Mouse (Mus musculus) midbrain, embryonic 14.5 days (tissue): ENCODE data around the gene Sart1. TPM values are rescaled to one million over a fixed set of nuclear protein-coding genes. Genes with fewer than 3 reads are reported as not detected.

ENCODE experiments used
- ATAC-seq: fragments of 200-750 bp; cut with Nextera tagmentation; 2 replicates; pipeline ENCODE4 v1.8.0; 2017; ENCODE audit warnings: moderate number of reproducible peaks, moderate library complexity; ENCODE audit not compliant: low FRiP score, low TSS enrichment
- DNase-seq: peaks from one replicate; pipeline ENCODE4 v3.0.0-alpha.2; 2015
- H3K27ac ChIP-seq: fragments of 300-500 bp; sonication (generic); replicated peaks from 2 replicates; pipeline ENCODE4 v1.5.1; 2014; ENCODE audit warnings: mild to moderate bottlenecking, low read depth, low read length, moderate library complexity
- H3K27me3 ChIP-seq: fragments of 300-500 bp; sonication (generic); 2 replicates; pipeline ENCODE4 v1.6.1; 2014; ENCODE audit warnings: low read length, control low read depth, mixed read lengths; ENCODE audit not compliant: control insufficient read depth, insufficient read depth
- H3K36me3 ChIP-seq: fragments of 300-500 bp; sonication (generic); 2 replicates; pipeline ENCODE4 v1.6.1; 2014; ENCODE audit warnings: low read length, control low read depth; ENCODE audit not compliant: control insufficient read depth, insufficient read depth
- H3K4me1 ChIP-seq: fragments of 300-500 bp; sonication (generic); 2 replicates; pipeline ENCODE4 v1.6.1; 2014; ENCODE audit warnings: mild to moderate bottlenecking, antibody characterized with exemption, low read length, control low read depth; ENCODE audit not compliant: control insufficient read depth, insufficient read depth
- H3K4me2 ChIP-seq: fragments of 300-500 bp; sonication (generic); 2 replicates; pipeline ENCODE4 v1.6.1; 2014; ENCODE audit warnings: mild to moderate bottlenecking, low read length, moderate library complexity
- H3K4me3 ChIP-seq: fragments of 300-500 bp; sonication (generic); replicated peaks from 2 replicates; pipeline ENCODE4 v1.5.1; 2014; ENCODE audit warnings: low read depth, low read length
- H3K9ac ChIP-seq: fragments of 300-500 bp; sonication (generic); replicated peaks from 2 replicates; pipeline ENCODE4 v1.6.1; 2014; ENCODE audit warnings: mild to moderate bottlenecking, low read length, moderate library complexity
- H3K9me3 ChIP-seq: fragments of 300-500 bp; sonication (generic); 2 replicates; pipeline ENCODE4 v1.6.1; 2016; ENCODE audit warnings: low read length, control low read depth, mixed read lengths; ENCODE audit not compliant: control insufficient read depth
- WGBS: fragments of 180-500 bp; shearing (Covaris S2); extraction: QIAGEN DNeasy Blood & Tissue Kit; methylation state at CpG from one replicate; pipeline ENCODE4 v1.1.7; 2014; 5-methylcytosine and 5-hydroxymethylcytosine counted together
- polyA plus RNA-seq: library from polyadenylated mRNA; unstranded; fragments of >200 nt; fragmentation: Nextera tagmentation; extraction: Ambion mirVana; gene quantifications from 2 replicates; pipeline ENCODE4 v1.2.1, GENCODE M21; 2014

Sart1 gene
- polyA plus RNA-seq, 1 experiment from 2014 or later, result 57.1 TPM

DNA sequence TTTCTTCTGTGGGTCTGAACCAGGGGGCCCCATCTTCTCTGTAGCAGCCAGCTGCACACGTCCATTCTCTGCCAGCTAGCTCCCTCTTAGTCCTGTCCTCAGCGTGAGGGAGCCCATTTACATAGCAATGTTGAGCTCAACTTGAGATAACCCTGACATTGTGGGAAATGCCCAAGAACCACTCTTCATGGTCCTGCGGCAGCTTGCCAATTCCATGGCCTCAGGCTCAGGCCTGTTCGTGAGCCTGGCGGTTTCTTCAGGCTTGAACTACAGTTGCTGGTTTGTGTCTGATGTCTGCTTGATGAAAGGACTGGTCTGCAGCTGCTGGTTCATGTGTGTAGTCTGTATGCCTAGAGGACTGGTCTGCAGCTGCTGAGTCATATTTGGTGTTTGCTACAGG, 53.8 kb downstream of the Sart1 start:
- no peak overlapping the region for H3K27ac ChIP-seq
- no peaks in the 10 kb centered on the region for H3K4me1 ChIP-seq
- WGBS, result 80% methylated on average over 5 of the region's 5 CpGs
- no peak for ATAC-seq
- no peak overlapping the region for H3K4me3 ChIP-seq
- H3K9me3 ChIP-seq, result no peaks in the 10 kb centered on the region
- no peaks in the 10 kb centered on the region for H3K27me3 ChIP-seq
- no peak overlapping the region for H3K4me2 ChIP-seq
- H3K9ac ChIP-seq, result no peak overlapping the region
- no peaks in the 10 kb centered on the region for H3K36me3 ChIP-seq
- DNase-seq, result no peak

DNA sequence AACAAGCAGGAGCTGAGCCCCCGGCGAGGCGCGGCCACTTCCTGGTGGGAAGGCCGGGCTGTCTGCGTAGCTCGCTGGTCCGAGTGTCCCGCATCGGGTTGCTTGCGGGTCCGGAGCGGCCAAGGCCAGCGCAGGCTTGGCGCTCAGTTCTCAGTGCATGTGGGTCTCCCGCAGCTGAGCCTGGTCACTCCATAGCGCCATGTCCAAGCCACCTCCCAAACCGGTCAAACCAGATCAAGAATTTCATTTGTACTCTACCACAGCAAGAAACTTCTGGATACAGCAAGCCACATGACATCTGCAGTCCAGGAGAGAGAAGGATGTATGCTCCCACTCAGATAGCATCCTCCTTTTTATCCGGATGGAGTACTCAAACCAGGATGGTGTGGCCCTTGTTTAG, 60.5 kb downstream of the Sart1 start:
- no peak overlapping the region for H3K4me3 ChIP-seq
- WGBS, result 77% methylated on average over 19 of the region's 19 CpGs
- no peak overlapping the region for H3K27ac ChIP-seq
- no peaks in the 10 kb centered on the region for H3K4me1 ChIP-seq
- no peak overlapping the region for H3K9ac ChIP-seq
- no peaks in the 10 kb centered on the region for H3K36me3 ChIP-seq
- no peak for DNase-seq
- ATAC-seq, result no peak
- H3K9me3 ChIP-seq, result no peaks in the 10 kb centered on the region
- no peak overlapping the region for H3K4me2 ChIP-seq
- no peaks in the 10 kb centered on the region for H3K27me3 ChIP-seq

Other genes with a start within 250 kb of the Sart1 start
- gene Pacs1, start 115.6 kb downstream of the Sart1 start, polyA plus RNA-seq, result 42.4 and 48.4 TPM in 2 replicates
- 291 and 365 TPM in 2 replicates for gene Sf3b2, start 93.2 kb downstream of the Sart1 start, polyA plus RNA-seq
- 29.0 and 35.5 TPM in 2 replicates for gene Gal3st3, start 90.4 kb downstream of the Sart1 start, polyA plus RNA-seq
- gene Catsper1, start 53.0 kb downstream of the Sart1 start, polyA plus RNA-seq, result not detected in 2 replicates
- 7.7 and 8.4 TPM in 2 replicates for gene Cst6, start 39.1 kb downstream of the Sart1 start, polyA plus RNA-seq
- 36.4 and 36.6 TPM in 2 replicates for gene Eif1ad, start 22.0 kb downstream of the Sart1 start, polyA plus RNA-seq
- gene Banf1, start 21.5 kb downstream of the Sart1 start, polyA plus RNA-seq, result 330 and 375 TPM in 2 replicates
- gene Tsga10ip, start 13.8 kb upstream of the Sart1 start, polyA plus RNA-seq, result 0.12 TPM in 1 of 2 replicates, not detected in the other
- gene Drap1, start 36.3 kb upstream of the Sart1 start, polyA plus RNA-seq, result 225 and 299 TPM in 2 replicates
- 53.7 and 65.2 TPM in 2 replicates for gene AI837181, start 36.4 kb upstream of the Sart1 start, polyA plus RNA-seq
- gene Fosl1, start 58.8 kb upstream of the Sart1 start, polyA plus RNA-seq, result not detected in 2 replicates
- 7.6 and 9.1 TPM in 2 replicates for gene Ccdc85b, start 69.2 kb upstream of the Sart1 start, polyA plus RNA-seq
- gene Fibp, start 71.9 kb upstream of the Sart1 start, polyA plus RNA-seq, result 169 and 199 TPM in 2 replicates
- 4.3 and 4.9 TPM in 2 replicates for gene Ctsw, start 79.8 kb upstream of the Sart1 start, polyA plus RNA-seq
- gene Efemp2, start 85.3 kb upstream of the Sart1 start, polyA plus RNA-seq, result 18.0 and 28.7 TPM in 2 replicates
- gene Mus81, start 99.7 kb upstream of the Sart1 start, polyA plus RNA-seq, result 43.4 and 49.3 TPM in 2 replicates
- gene Cfl1, start 101.8 kb upstream of the Sart1 start, polyA plus RNA-seq, result 4,021 and 4,124 TPM in 2 replicates
- gene 1700020D05Rik, start 115.1 kb upstream of the Sart1 start, polyA plus RNA-seq, result 0.36 TPM in 2 replicates
- gene Snx32, start 121.8 kb upstream of the Sart1 start, polyA plus RNA-seq, result 89.8 and 98.4 TPM in 2 replicates
- gene Ovol1, start 171.9 kb upstream of the Sart1 start, polyA plus RNA-seq, result not detected in 2 replicates
- 1.6 and 2.8 TPM in 2 replicates for gene Ap5b1, start 179.3 kb upstream of the Sart1 start, polyA plus RNA-seq
- gene Rnaseh2c, start 213.2 kb upstream of the Sart1 start, polyA plus RNA-seq, result 46.8 and 58.8 TPM in 2 replicates
- 49.5 and 58.3 TPM in 2 replicates for gene Kat5, start 221.5 kb upstream of the Sart1 start, polyA plus RNA-seq
- 30.0 and 30.2 TPM in 2 replicates for gene Rela, start 248.8 kb upstream of the Sart1 start, polyA plus RNA-seq